Mouse (Mus musculus): Measurements from ENCODE around the gene E330014E10Rik. TPM values are rescaled to one million over a fixed set of nuclear protein-coding genes. Genes with fewer than 3 reads are reported as not detected.
"Not testable (repeated sequence)": the region's sequence is repeated elsewhere in the genome, so short reads cannot be mapped to it uniquely, and the experiment has no call there.

E330014E10Rik gene
- not detected for polyA plus RNA-seq (2017; shearing (Covaris generic))

DNA sequence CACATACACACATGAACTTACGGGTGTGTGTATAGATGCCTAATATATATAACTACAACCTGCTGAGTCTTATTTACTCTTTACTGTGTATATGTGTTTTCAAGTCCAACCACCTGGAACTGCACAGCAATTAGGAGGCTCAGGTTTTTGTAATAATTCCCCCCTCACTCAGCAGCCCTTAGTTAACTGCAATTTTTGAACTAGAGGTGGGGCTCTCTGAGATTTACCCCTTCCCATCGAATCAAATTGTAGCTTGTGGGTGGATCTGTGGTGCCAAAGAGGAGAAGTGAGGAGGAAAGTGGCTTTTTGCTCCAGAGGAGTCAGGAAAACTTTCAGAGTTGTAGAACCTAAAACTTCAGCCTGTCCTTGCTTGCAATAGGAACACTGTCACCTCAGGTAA is at the start of gene E330014E10Rik:
E330014E10Rik (plus strand) TSS at position 301 of the 400 bp plus-strand sequence.
- not testable (repeated sequence) for ATAC-seq

DNA sequence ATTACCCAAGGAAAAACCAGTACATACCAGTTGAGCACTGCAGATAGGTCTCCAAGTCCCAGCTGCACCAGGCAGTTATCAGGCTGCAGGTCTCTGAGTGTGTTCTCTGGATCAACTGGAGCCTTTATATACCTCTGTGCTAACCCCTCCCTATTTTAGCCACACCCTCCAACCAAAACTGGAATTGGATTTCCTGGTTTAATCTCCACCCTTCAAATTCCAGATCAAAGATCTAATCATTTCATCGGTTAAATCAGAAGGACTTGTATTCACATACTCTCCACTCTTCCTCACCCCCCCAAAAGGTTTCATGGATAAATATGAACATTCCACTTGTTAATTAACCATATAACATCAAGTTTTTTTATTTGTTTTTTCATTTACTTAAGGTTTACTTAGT is 39.7 kb upstream of the E330014E10Rik start, which contains the start of gene Gm7978:
Gm7978 (minus strand) TSS at position 101 of the 400 bp plus-strand sequence.
- not testable (repeated sequence) for ATAC-seq

DNA sequence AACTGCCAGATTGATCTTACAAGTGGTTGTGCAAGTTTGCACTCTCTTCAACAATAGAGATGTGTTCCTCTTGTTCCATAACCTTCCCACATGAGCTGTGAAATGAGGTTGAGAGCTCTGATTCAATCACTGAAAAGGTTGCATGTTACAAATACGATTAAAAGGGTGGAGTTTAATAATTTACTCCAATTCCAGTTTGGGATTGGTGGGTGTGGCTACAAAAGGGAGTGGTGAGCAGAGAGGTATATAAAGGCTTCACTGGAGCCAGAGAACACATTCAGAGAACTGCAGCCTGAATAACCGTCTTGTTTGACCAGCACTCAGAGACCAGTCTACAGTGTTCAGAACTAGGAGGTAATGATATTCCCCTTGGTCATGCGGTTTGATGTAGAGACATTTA is 34.1 kb upstream of the E330014E10Rik start, which contains the start of gene Gm7982:
Gm7982 (plus strand) TSS at position 301 of the 400 bp plus-strand sequence.
- ATAC-seq: not testable (repeated sequence)

DNA sequence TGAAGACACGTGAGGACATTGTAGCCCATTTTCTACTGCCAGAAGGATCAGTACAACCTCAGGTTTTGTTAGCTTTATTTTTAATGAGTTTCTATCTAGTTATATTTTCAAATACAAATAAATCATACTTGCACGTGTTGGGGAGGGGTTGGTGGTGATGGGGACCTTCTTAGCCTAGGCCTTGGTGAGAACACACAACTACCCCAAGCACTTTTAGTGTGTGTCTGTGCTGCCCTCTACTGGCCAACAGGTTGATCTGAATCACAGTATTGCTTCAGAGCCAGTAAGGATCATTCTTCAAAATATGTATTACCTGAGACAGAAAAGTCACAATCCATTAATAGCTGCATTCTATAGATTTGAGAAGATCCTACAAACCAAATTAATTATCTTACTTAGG is 35.1 kb downstream of the E330014E10Rik start:
- not testable (repeated sequence) for ATAC-seq

DNA sequence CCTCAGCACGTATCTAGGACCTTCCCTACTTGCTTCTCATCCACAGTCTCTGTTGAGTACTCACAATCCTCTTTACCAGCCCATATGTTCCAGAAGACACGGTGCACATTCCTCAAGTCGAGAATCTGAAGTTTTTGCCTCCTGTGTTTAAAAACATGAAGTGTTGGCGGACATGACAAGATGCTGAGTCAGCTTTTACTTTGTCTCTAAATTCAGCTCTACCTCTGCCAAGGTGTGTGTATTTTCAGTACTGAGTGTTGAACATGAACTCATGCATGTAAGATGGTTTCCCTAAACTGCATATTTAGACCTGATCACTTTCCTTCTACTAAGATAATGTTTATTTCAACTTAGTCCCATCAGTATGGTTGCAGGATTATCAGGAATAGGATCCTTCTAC is 60.8 kb downstream of the E330014E10Rik start:
- ATAC-seq: no peak

DNA sequence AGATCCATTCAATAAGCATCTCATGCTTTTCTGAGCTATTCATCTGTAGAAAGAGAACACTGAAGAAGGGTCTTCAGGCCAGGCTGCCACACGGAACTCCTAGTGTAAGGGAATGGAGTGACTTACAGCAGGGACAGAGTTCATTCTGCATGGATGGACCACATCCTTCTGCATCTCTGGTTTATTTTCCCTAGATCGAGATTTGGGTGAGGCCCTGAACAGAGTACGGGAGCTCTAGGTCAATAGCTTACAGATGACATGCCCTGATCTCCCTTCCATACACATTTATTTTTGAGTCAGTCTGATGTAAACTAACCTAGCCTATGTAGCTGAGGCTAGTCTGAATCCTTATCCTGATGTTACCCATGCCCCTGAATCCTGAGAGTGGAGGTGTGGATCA is 78.2 kb downstream of the E330014E10Rik start:
- ATAC-seq: no peak

Other genes with a start within 250 kb of the E330014E10Rik start
- gene Gm7971, start 181.1 kb upstream of the E330014E10Rik start, polyA plus RNA-seq (2017; shearing (Covaris generic)): not detected
- not detected for gene Gm7978, start 39.8 kb upstream of the E330014E10Rik start, polyA plus RNA-seq (2017; shearing (Covaris generic))
- gene Gm7982, start 34.0 kb upstream of the E330014E10Rik start, polyA plus RNA-seq (2017; shearing (Covaris generic)): not detected
- not detected for gene Cxcl13, start 181.0 kb downstream of the E330014E10Rik start, polyA plus RNA-seq (2017; shearing (Covaris generic))